Mouse (Mus musculus): ENCODE measurements around the gene Tbc1d22a.

GRCm38 (mm10) chr15:86449236-86449635 is 235.0 kb downstream of the Tbc1d22a start:
- TF ChIP-seq E2F4 (IDR thresholded peaks at IDR 0.05; ENCODE audit: borderline replicate concordance, low read depth, low read length) (no peak), POLR2A (IDR thresholded peaks at IDR 0.05; ENCODE audit: control insufficient read depth in 1 of 2, insufficient read depth in 1 of 2, low read depth in 1 of 2, low read length in 2 of 2, poor library complexity in 1 of 2) (no peak), MYC (IDR thresholded peaks at IDR 0.05; ENCODE audit: low read depth, low read length) (no peak), CTCF (IDR thresholded peaks at IDR 0.05 in 2 of 3, conservative IDR thresholded peaks at IDR 0.05 in 1 of 3; ENCODE audit: control insufficient read depth in 1 of 3, insufficient read depth in 1 of 3, low read depth in 2 of 3, low read length in 3 of 3, poor library complexity in 1 of 3, severe bottlenecking in 1 of 3) (no peak), ZC3H11A (IDR thresholded peaks at IDR 0.05; ENCODE audit: low read depth, low read length) (no peak), MAFK (IDR thresholded peaks at IDR 0.05; ENCODE audit: borderline replicate concordance, low read depth, low read length) (no peak), POLR2AphosphoS5 (IDR thresholded peaks at IDR 0.05; ENCODE audit: borderline replicate concordance, low read depth, low read length) (no peak), EP300 (IDR thresholded peaks at IDR 0.05; ENCODE audit: low read depth in 1 of 2, low read length in 2 of 2) (no peak), NRF1 (IDR thresholded peaks at IDR 0.05; ENCODE audit: insufficient read depth, low read depth, low read length, poor library complexity, severe bottlenecking) (no peak), RCOR1 (IDR thresholded peaks at IDR 0.05; ENCODE audit: low read depth, low read length) (no peak), SMC3 (IDR thresholded peaks at IDR 0.05; ENCODE audit: low read depth, low read length) (no peak), UBTF (IDR thresholded peaks at IDR 0.05; ENCODE audit: borderline replicate concordance, insufficient read depth, low read depth, low read length) (no peak), MAX (IDR thresholded peaks at IDR 0.05; ENCODE audit: low read length) (no peak)

Data from MEL (cell line).